Comparison of ENCODE assay signal across 23 mouse cellular contexts in the genomic region with DNA sequence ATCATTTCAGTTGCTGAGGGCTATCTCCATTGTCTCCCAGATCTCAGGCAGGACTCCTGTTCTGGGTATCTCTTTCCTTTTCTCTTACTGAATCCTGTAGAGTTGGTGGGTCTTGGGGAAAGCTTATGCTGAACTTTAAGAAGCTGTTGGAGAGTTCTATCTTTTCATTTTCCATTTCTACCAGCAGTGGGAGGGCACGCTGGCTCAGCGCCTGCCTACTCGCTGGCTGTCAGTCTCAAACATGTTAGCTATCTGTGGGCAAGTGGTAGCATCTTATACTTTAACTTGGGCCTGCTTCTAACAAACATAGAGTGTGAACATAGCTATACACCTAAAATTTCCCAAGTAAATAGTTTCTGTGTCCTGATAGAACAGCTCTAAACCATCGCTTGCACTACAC.
DNase-seq lines count a peak whose midpoint lies in the region; ATAC-seq and TF ChIP-seq lines count a peak whose summit lies in the region.
"Had no signal": no experiment of that assay in that cellular context is flagged by ENCODE, and none has a peak within 500 bp of the region (broad histone marks: within the 10 kb centered on the region; RNA-seq: fewer than 3 reads in every experiment).

No protein-coding gene starts in this region.

- no peaks in the 10 kb centered on the region for H3K4me1 ChIP-seq in forebrain, postnatal 0 days (ENCODE audit: insufficient read depth)
- H3K4me1 ChIP-seq: embryonic facial prominence, embryonic 15.5 days; forebrain, embryonic 15.5 days; heart, embryonic 12.5 days; hindbrain, embryonic 10.5 days had no signal

- no peak for TF ChIP-seq CTCF in forebrain, postnatal 0 days (IDR thresholded peaks at IDR 0.05; ENCODE audit: low read depth)

- no peak for ATAC-seq in forebrain, postnatal 0 days
- ATAC-seq: activated CD4-positive, CD25-positive, alpha-beta regulatory T cell, adult 4 months; forebrain, embryonic 15.5 days had no signal

- intact Hi-C loops in left cerebral cortex, postnatal 4 days (cut with DNase I), result no loop called here
- intact Hi-C loops in left cerebral cortex, postnatal 36 days (cut with DNase I), result loop anchor here (5.0 kb wide), 2 partner anchors 93 to 142 kb away; no protein-coding TSS in a partner anchor

- no peaks in the 10 kb centered on the region for H3K9me3 ChIP-seq in forebrain, postnatal 0 days (ENCODE audit: low read length)
- H3K9me3 ChIP-seq: embryonic facial prominence, embryonic 15.5 days; forebrain, embryonic 10.5 days; forebrain, embryonic 15.5 days; heart, embryonic 12.5 days; hindbrain, embryonic 10.5 days had no signal

- H3K9ac ChIP-seq in forebrain, postnatal 0 days, result no peak overlapping the region
- H3K9ac ChIP-seq: embryonic facial prominence, embryonic 15.5 days; forebrain, embryonic 15.5 days; heart, embryonic 12.5 days; hindbrain, embryonic 14.5 days had no signal

- no peak overlapping the region for H3K27ac ChIP-seq in forebrain, postnatal 0 days (ENCODE audit: low read depth, low read length)
- H3K27ac ChIP-seq: embryonic facial prominence, embryonic 15.5 days; forebrain, embryonic 10.5 days; forebrain, embryonic 15.5 days; heart, adult 2 months; hindbrain, embryonic 10.5 days; hindbrain, embryonic 14.5 days had no signal

- H3K4me2 ChIP-seq in forebrain, postnatal 0 days (ENCODE audit: low read depth), result no peak overlapping the region
- H3K4me2 ChIP-seq: embryonic facial prominence, embryonic 15.5 days; forebrain, embryonic 15.5 days; heart, embryonic 12.5 days; hindbrain, embryonic 14.5 days had no signal

- 94% methylated on average over 4 of the region's 4 CpGs for WGBS in forebrain, postnatal 0 days

- no peaks in the 10 kb centered on the region for H3K27me3 ChIP-seq in forebrain, postnatal 0 days (ENCODE audit: insufficient read depth, low read length)
- H3K27me3 ChIP-seq: embryonic facial prominence, embryonic 15.5 days; forebrain, embryonic 15.5 days; heart, embryonic 12.5 days had no signal

- peak; percentile 19 for DNase-seq in left cerebral cortex, adult 11 months (ENCODE audit: low spot score)
- DNase-seq in left cerebral cortex, postnatal 4 days, result no peak
- DNase-seq in frontal cortex, postnatal 14 days (ENCODE audit: low spot score in 2 of 2), result peak; percentile 41
- DNase-seq in left cerebral cortex, postnatal 36 days (ENCODE audit: low spot score in 2 of 2), result peak; percentile 46 to 60
- DNase-seq in right cerebral cortex, postnatal 25 days, result peak; percentile 40
- DNase-seq in ovary, adult 18-20 months (ENCODE audit: low spot score), result no peak
- DNase-seq in forebrain, postnatal 0 days, result no peak
- DNase-seq in spleen, postnatal 36 days (ENCODE audit: low spot score in 2 of 2), result no peak
- DNase-seq: adrenal gland, postnatal 14 days; cerebellum, adult 18-20 months; cerebellum, adult 9-11 months; cerebellum, postnatal 36 days; embryo, embryonic 11 days; gastrocnemius, postnatal 10 days; heart, adult 2 months had no signal

- no peaks in the 10 kb centered on the region for H3K36me3 ChIP-seq in forebrain, postnatal 0 days (ENCODE audit: insufficient read depth)
- H3K36me3 ChIP-seq: embryonic facial prominence, embryonic 15.5 days; forebrain, embryonic 10.5 days; forebrain, embryonic 15.5 days; heart, embryonic 12.5 days; hindbrain, embryonic 10.5 days had no signal

- H3K4me3 ChIP-seq in forebrain, postnatal 0 days (ENCODE audit: low read depth, low read length), result no peak overlapping the region
- H3K4me3 ChIP-seq: embryonic facial prominence, embryonic 15.5 days; erythroblast, embryonic 14.5 days; forebrain, embryonic 10.5 days; forebrain, embryonic 15.5 days; heart, adult 2 months; heart, embryonic 12.5 days; hindbrain, embryonic 10.5 days had no signal

Comparison
In these comparisons a context has a peak if more than half of its experiments do, and no peak if none do; other contexts are left out.
1. DNase-seq: peak in left cerebral cortex, adult 11 months (single experiment), frontal cortex, postnatal 14 days (2 of 2), left cerebral cortex, postnatal 36 days (2 of 2) and right cerebral cortex, postnatal 25 days (single experiment); none in left cerebral cortex, postnatal 4 days (single experiment), ovary, adult 18-20 months (single experiment), forebrain, postnatal 0 days (single experiment) and spleen, postnatal 36 days (0 of 2).